24 mouse cellular contexts compared by ENCODE assay signal in the genomic region with DNA sequence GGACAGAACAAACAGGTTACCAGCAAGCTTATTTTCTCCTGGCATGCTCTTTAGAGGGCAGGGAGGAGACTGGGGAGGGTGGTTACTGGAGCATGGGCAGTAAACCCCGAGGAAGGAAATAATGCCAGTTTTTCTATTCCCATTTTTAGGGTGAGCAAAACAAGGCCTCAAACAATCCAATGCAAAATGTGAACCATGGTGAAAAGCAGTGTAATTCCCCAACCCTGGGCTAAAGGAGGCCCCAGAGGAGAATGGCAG. TPM values are rescaled to one million over a fixed set of nuclear protein-coding genes. Genes with fewer than 3 reads are reported as not detected.
DNase-seq lines count a peak whose midpoint lies in the region; ATAC-seq and TF ChIP-seq lines count a peak whose summit lies in the region.
"Had no signal": no experiment of that assay in that cellular context is flagged by ENCODE, and none has a peak within 500 bp of the region (broad histone marks: within the 10 kb centered on the region; RNA-seq: fewer than 3 reads in every experiment).

No protein-coding gene starts in this region.

- no peaks in the 10 kb centered on the region for H3K27me3 ChIP-seq in heart, adult 2 months (ENCODE audit: control insufficient read depth, insufficient read depth, low read length)
- H3K27me3 ChIP-seq in heart, embryonic 15.5 days, result no peaks in the 10 kb centered on the region
- H3K27me3 ChIP-seq in hindbrain, embryonic 11.5 days (ENCODE audit: control insufficient read depth, insufficient read depth, low read length), result peaks cover 6% of the 10 kb centered on the region
- peaks cover 40% of the 10 kb centered on the region for H3K27me3 ChIP-seq in hindbrain, embryonic 10.5 days (ENCODE audit: insufficient read depth, poor library complexity, severe bottlenecking)
- no peaks in the 10 kb centered on the region; the same call in 1 of the 2 replicates for H3K27me3 ChIP-seq in kidney, embryonic 14.5 days (ENCODE audit: control insufficient read depth, insufficient read depth, low read length)
- H3K27me3 ChIP-seq: CH12.LX, Patski had no signal

- no peak for TF ChIP-seq EP300 in heart, adult 2 months (IDR thresholded peaks at IDR 0.05; ENCODE audit: insufficient read depth, low read depth, low read length)

- H3K4me3 ChIP-seq in heart, adult 2 months, result no peak overlapping the region
- H3K4me3 ChIP-seq in heart, embryonic 15.5 days, result no peak overlapping the region
- no peak overlapping the region for H3K4me3 ChIP-seq in hindbrain, embryonic 11.5 days (ENCODE audit: low read depth, low read length)
- H3K4me3 ChIP-seq in hindbrain, embryonic 10.5 days, result no peak overlapping the region
- no peak overlapping the region for H3K4me3 ChIP-seq in kidney, embryonic 14.5 days (ENCODE audit: low read length)
- H3K4me3 ChIP-seq: forebrain, embryonic 10.5 days; forebrain, embryonic 13.5 days; hindbrain, embryonic 12.5 days; hindbrain, embryonic 15.5 days had no signal

- intact Hi-C loops in heart, adult 2 months (cut with DNase I), result no loop called here

- WGBS in heart, adult 2 months, result 43% methylated on average over 1 of the region's 1 CpGs
- WGBS in heart, embryonic 15.5 days, result 74% methylated on average over 1 of the region's 1 CpGs
- WGBS in hindbrain, embryonic 11.5 days, result 59% methylated on average over 1 of the region's 1 CpGs
- 50% methylated on average over 1 of the region's 1 CpGs for WGBS in hindbrain, embryonic 10.5 days
- 47% methylated on average over 1 of the region's 1 CpGs for WGBS in kidney, embryonic 14.5 days

- H3K36me3 ChIP-seq in heart, adult 2 months (ENCODE audit: control insufficient read depth, insufficient read depth, low read length), result peaks cover 1% of the 10 kb centered on the region
- H3K36me3 ChIP-seq in heart, embryonic 15.5 days, result peaks cover 16% of the 10 kb centered on the region; the same call in 1 of the 2 replicates
- H3K36me3 ChIP-seq in hindbrain, embryonic 11.5 days (ENCODE audit: control insufficient read depth, insufficient read depth, low read length), result no peaks in the 10 kb centered on the region
- peaks cover 22% of the 10 kb centered on the region for H3K36me3 ChIP-seq in hindbrain, embryonic 10.5 days
- peaks cover 13% of the 10 kb centered on the region; the same call in 1 of the 2 replicates for H3K36me3 ChIP-seq in kidney, embryonic 14.5 days (ENCODE audit: control insufficient read depth, insufficient read depth, low read length)
- H3K36me3 ChIP-seq: G1E; hindbrain, embryonic 12.5 days; hindbrain, embryonic 15.5 days had no signal

- peaks cover 12% of the 10 kb centered on the region for H3K4me1 ChIP-seq in heart, adult 2 months (ENCODE audit: control insufficient read depth, insufficient read depth, low read length)
- H3K4me1 ChIP-seq in heart, embryonic 15.5 days (replicated peaks), result peaks cover 53% of the 10 kb centered on the region
- H3K4me1 ChIP-seq in hindbrain, embryonic 11.5 days (replicated peaks; ENCODE audit: control insufficient read depth, insufficient read depth, low read length), result peaks cover 7% of the 10 kb centered on the region
- peaks cover 52% of the 10 kb centered on the region for H3K4me1 ChIP-seq in hindbrain, embryonic 10.5 days (replicated peaks)
- H3K4me1 ChIP-seq in kidney, embryonic 14.5 days (ENCODE audit: control insufficient read depth, insufficient read depth, low read length), result peaks cover 10% of the 10 kb centered on the region

- ATAC-seq in heart, embryonic 15.5 days (replicated peaks; ENCODE audit: insufficient number of reproducible peaks, insufficient read depth, low FRiP score, low read depth), result no peak
- no peak for ATAC-seq in hindbrain, embryonic 11.5 days (ENCODE audit: low FRiP score)
- ATAC-seq in kidney, embryonic 14.5 days (ENCODE audit: low FRiP score, low TSS enrichment), result no peak
- ATAC-seq: forebrain, embryonic 13.5 days; forebrain, embryonic 16.5 days; intestine, postnatal 0 days; Patski had no signal

- H3K27ac ChIP-seq in heart, adult 2 months, result peak overlapping the region; percentile 95
- peak overlapping the region; percentile 30; the same call in 1 of the 2 replicates for H3K27ac ChIP-seq in heart, embryonic 15.5 days
- H3K27ac ChIP-seq in hindbrain, embryonic 11.5 days (ENCODE audit: low read depth, low read length), result no peak overlapping the region
- H3K27ac ChIP-seq in hindbrain, embryonic 10.5 days, result no peak overlapping the region
- no peak overlapping the region for H3K27ac ChIP-seq in kidney, embryonic 14.5 days (ENCODE audit: low read depth, low read length)
- H3K27ac ChIP-seq: forebrain, embryonic 10.5 days; forebrain, embryonic 13.5 days; hindbrain, embryonic 12.5 days; hindbrain, embryonic 15.5 days had no signal

- DNase-seq in heart, adult 2 months, result no peak
- DNase-seq in heart, postnatal 4 days, result no peak
- no peak for DNase-seq in heart, adult 9 months (ENCODE audit: low spot score in 2 of 2)
- DNase-seq in hindbrain, embryonic 11.5 days (ENCODE audit: low spot score), result peak; percentile 0
- DNase-seq in hindbrain, embryonic 10.5 days (ENCODE audit: low spot score), result no peak
- peak; percentile 34 for DNase-seq in kidney, postnatal 14 days
- DNase-seq: adrenal gland, postnatal 10 days; adrenal gland, postnatal 36 days; B cell, adult 2 months; cerebellum, adult 18-20 months; cerebellum, adult 9-10 months; cerebellum, postnatal 14 days; gastrocnemius, postnatal 10 days had no signal

- no peaks in the 10 kb centered on the region for H3K9me3 ChIP-seq in heart, embryonic 15.5 days (replicated peaks)
- H3K9me3 ChIP-seq in hindbrain, embryonic 11.5 days (ENCODE audit: control insufficient read depth, low read length), result no peaks in the 10 kb centered on the region
- no peaks in the 10 kb centered on the region for H3K9me3 ChIP-seq in hindbrain, embryonic 10.5 days
- no peaks in the 10 kb centered on the region for H3K9me3 ChIP-seq in kidney, embryonic 14.5 days (ENCODE audit: control insufficient read depth, low read length)
- H3K9me3 ChIP-seq: forebrain, embryonic 10.5 days; forebrain, embryonic 13.5 days; hindbrain, embryonic 12.5 days; hindbrain, embryonic 15.5 days had no signal

- no peak for TF ChIP-seq CTCF in heart, adult 2 months (IDR thresholded peaks at IDR 0.05)

- peaks cover 1% of the 10 kb centered on the region; the same call in 1 of the 2 replicates for H3K79me2 ChIP-seq in heart, adult 2 months (replicated peaks; ENCODE audit: control insufficient read depth, insufficient read depth, low read length)

- peak overlapping the region; percentile 24; the same call in 1 of the 2 replicates for H3K4me2 ChIP-seq in heart, embryonic 15.5 days
- no peak overlapping the region for H3K4me2 ChIP-seq in hindbrain, embryonic 11.5 days (replicated peaks; ENCODE audit: low read depth, low read length)
- H3K4me2 ChIP-seq in kidney, embryonic 14.5 days (replicated peaks; ENCODE audit: low read depth, low read length), result no peak overlapping the region
- H3K4me2 ChIP-seq: forebrain, embryonic 13.5 days; hindbrain, embryonic 12.5 days; hindbrain, embryonic 15.5 days had no signal

- peak overlapping the region; percentile 13; the same call in 1 of the 2 replicates for H3K9ac ChIP-seq in heart, adult 2 months (ENCODE audit: low read depth, low read length)
- no peak overlapping the region for H3K9ac ChIP-seq in heart, embryonic 15.5 days
- H3K9ac ChIP-seq in hindbrain, embryonic 11.5 days (ENCODE audit: low read depth, low read length), result no peak overlapping the region
- H3K9ac ChIP-seq in kidney, embryonic 14.5 days (ENCODE audit: low read depth, low read length), result no peak overlapping the region
- H3K9ac ChIP-seq: forebrain, embryonic 13.5 days; hindbrain, embryonic 12.5 days; hindbrain, embryonic 15.5 days had no signal

- TF ChIP-seq POLR2A in heart, adult 2 months (IDR thresholded peaks at IDR 0.05; ENCODE audit: insufficient read depth, low read depth, low read length), result no peak

RNA-seq across cellular contexts. Expression of a gene that starts 1.8 kb away (rescaled TPM):
- total RNA-seq in heart, adult 2 months (2021), result 10 to 100 TPM; 37.2 to 37.5 TPM
- 31.8 and 44.8 TPM in 2 replicates for polyA plus RNA-seq in heart, adult 2 months (2012; rRNA removed)
- total RNA-seq in heart, postnatal 4 days (2021), result 10 to 100 TPM; 55.0 to 60.7 TPM
- 8.0 and 9.4 TPM in 2 replicates for polyA plus RNA-seq in heart, embryonic 15.5 days (2015; fragmentation: Nextera tagmentation; extraction: Ambion mirVana)
- 1.7 and 2.5 TPM in 2 replicates for polyA plus RNA-seq in hindbrain, embryonic 11.5 days (2014; fragmentation: Nextera tagmentation; extraction: Ambion mirVana)
- 5.3 and 6.2 TPM in 2 replicates for polyA plus RNA-seq in hindbrain, embryonic 10.5 days (2016; fragmentation: Nextera tagmentation; extraction: Ambion mirVana)
- polyA plus RNA-seq in kidney, embryonic 14.5 days (2014; fragmentation: Nextera tagmentation; extraction: Ambion mirVana), result 4.7 and 4.9 TPM in 2 replicates

Comparison
In these comparisons a context has a peak if more than half of its experiments do, and no peak if none do; other contexts are left out.
1. DNase-seq: peak in hindbrain, embryonic 11.5 days (single experiment) and kidney, postnatal 14 days (single experiment); none in heart, adult 2 months (0 of 2), heart, postnatal 4 days (single experiment), heart, adult 9 months (0 of 2) and hindbrain, embryonic 10.5 days (single experiment).
2. H3K27ac ChIP-seq: peak in heart, adult 2 months (single experiment) and heart, embryonic 15.5 days (single experiment); none in hindbrain, embryonic 11.5 days (single experiment), hindbrain, embryonic 10.5 days (single experiment) and kidney, embryonic 14.5 days (single experiment).